Mouse (Mus musculus): ENCODE data around the gene Fcor. TPM values are rescaled to one million over a fixed set of nuclear protein-coding genes. Genes with fewer than 3 reads are reported as not detected.

The Fcor gene
- polyA plus RNA-seq (2012; fragmentation: generic; extraction: Trizol), result 0.95 TPM
- long read RNA-seq, experiment 1, partial matches to known transcripts, result 0 of 1 reads
- long read RNA-seq, experiment 1, other reads (novel, unspliced or antisense), result 0 of 1 reads
- long read RNA-seq, experiment 2, result 0 reads

- peak within 1 kb of the TSS; percentile 61 for H3ac ChIP-seq (ENCODE audit: control insufficient read depth, insufficient read length, low read depth)
- H3K4me3 ChIP-seq (ENCODE audit: insufficient read depth, poor library complexity, severe bottlenecking), result no peak within 1 kb of the TSS
- H3K79me3 ChIP-seq (ENCODE audit: low read depth), result peaks cover 6% of the 10 kb centered on the region
- peak; percentile 90 for TF ChIP-seq CTCF (IDR thresholded peaks at IDR 0.05; ENCODE audit: control insufficient read depth, insufficient read depth, insufficient read length)
- no peak for TF ChIP-seq FOSL1 (IDR thresholded peaks at IDR 0.05; ENCODE audit: insufficient read depth, low read length, poor library complexity, severe bottlenecking)
- peaks cover 11% of the 10 kb centered on the region for H3K27me3 ChIP-seq (ENCODE audit: control insufficient read depth, insufficient read depth, insufficient read length)
- H3K79me2 ChIP-seq (ENCODE audit: control insufficient read depth, insufficient read depth), result peaks cover 7% of the 10 kb centered on the region
- no peaks in the 10 kb centered on the region for H3K36me3 ChIP-seq (ENCODE audit: control insufficient read depth, insufficient read depth)
Measured at GRCm38 (mm10) chr8:3671980-3672491, at the start of gene Fcor. Fcor (minus strand) TSS chr8:3672362.

- H3K79me2 ChIP-seq (ENCODE audit: control insufficient read depth, insufficient read depth), result no peaks in the 10 kb centered on the region
- no peaks in the 10 kb centered on the region for H3K27me3 ChIP-seq (ENCODE audit: control insufficient read depth, insufficient read depth, insufficient read length)
- no peaks in the 10 kb centered on the region for H3K36me3 ChIP-seq (ENCODE audit: control insufficient read depth, insufficient read depth)
- no peak overlapping the region for H3ac ChIP-seq (ENCODE audit: control insufficient read depth, insufficient read length, low read depth)
- TF ChIP-seq CTCF (IDR thresholded peaks at IDR 0.05; ENCODE audit: control insufficient read depth, insufficient read depth, insufficient read length) (no peak), USF1 (IDR thresholded peaks at IDR 0.05; ENCODE audit: low read depth) (no peak)
- H3K79me3 ChIP-seq (ENCODE audit: low read depth), result no peaks in the 10 kb centered on the region
- H3K4me3 ChIP-seq (ENCODE audit: insufficient read depth, poor library complexity, severe bottlenecking), result no peak overlapping the region
Measured at GRCm38 (mm10) chr8:3721041-3721440, 48.9 kb upstream of the Fcor start.

- Histone ChIP-seq H3K79me3 (ENCODE audit: low read depth) (no peaks in the 10 kb centered on the region), H3ac (ENCODE audit: control insufficient read depth, insufficient read length, low read depth) (no peak within 1 kb of the TSS), H3K4me3 (ENCODE audit: insufficient read depth, poor library complexity, severe bottlenecking) (no peak within 1 kb of the TSS), H3K36me3 (ENCODE audit: control insufficient read depth, insufficient read depth) (no peaks in the 10 kb centered on the region), H3K79me2 (ENCODE audit: control insufficient read depth, insufficient read depth) (no peaks in the 10 kb centered on the region), H3K27me3 (ENCODE audit: control insufficient read depth, insufficient read depth, insufficient read length) (no peaks in the 10 kb centered on the region)
- no peak for TF ChIP-seq MYOD1 (IDR thresholded peaks at IDR 0.05; ENCODE audit: control insufficient read depth, insufficient read length, low read depth)
- no peak for TF ChIP-seq CEBPB (IDR thresholded peaks at IDR 0.05; ENCODE audit: low read depth)
Measured at GRCm38 (mm10) chr8:3720551-3720950, 48.4 kb upstream of the Fcor start, which contains the start of gene Clec4g. Clec4g (minus strand) TSS chr8:3720651.

- no peaks in the 10 kb centered on the region for H3K27me3 ChIP-seq (ENCODE audit: control insufficient read depth, insufficient read depth, insufficient read length)
- H3K79me2 ChIP-seq (ENCODE audit: control insufficient read depth, insufficient read depth), result no peaks in the 10 kb centered on the region
- H3K79me3 ChIP-seq (ENCODE audit: low read depth), result no peaks in the 10 kb centered on the region
- H3K4me3 ChIP-seq (ENCODE audit: insufficient read depth, poor library complexity, severe bottlenecking), result no peak overlapping the region
- H3K36me3 ChIP-seq (ENCODE audit: control insufficient read depth, insufficient read depth), result no peaks in the 10 kb centered on the region
- no peak overlapping the region for H3ac ChIP-seq (ENCODE audit: control insufficient read depth, insufficient read length, low read depth)
- TF ChIP-seq CEBPB (IDR thresholded peaks at IDR 0.05; ENCODE audit: low read depth) (no peak), CTCF (IDR thresholded peaks at IDR 0.05; ENCODE audit: control insufficient read depth, insufficient read depth, insufficient read length) (peak; percentile 76), USF1 (IDR thresholded peaks at IDR 0.05; ENCODE audit: low read depth) (no peak), FOSL1 (IDR thresholded peaks at IDR 0.05; ENCODE audit: insufficient read depth, low read length, poor library complexity, severe bottlenecking) (no peak)
Measured at GRCm38 (mm10) chr8:3718559-3718958, 46.4 kb upstream of the Fcor start.

- Histone ChIP-seq H3K36me3 (ENCODE audit: control insufficient read depth, insufficient read depth) (no peaks in the 10 kb centered on the region), H3K4me3 (ENCODE audit: insufficient read depth, poor library complexity, severe bottlenecking) (no peak overlapping the region), H3ac (ENCODE audit: control insufficient read depth, insufficient read length, low read depth) (no peak overlapping the region), H3K27me3 (ENCODE audit: control insufficient read depth, insufficient read depth, insufficient read length) (no peaks in the 10 kb centered on the region), H3K79me3 (ENCODE audit: low read depth) (no peaks in the 10 kb centered on the region), H3K79me2 (ENCODE audit: control insufficient read depth, insufficient read depth) (no peaks in the 10 kb centered on the region)
- no peak for TF ChIP-seq USF1 (IDR thresholded peaks at IDR 0.05; ENCODE audit: low read depth)
- no peak for TF ChIP-seq FOSL1 (IDR thresholded peaks at IDR 0.05; ENCODE audit: insufficient read depth, low read length, poor library complexity, severe bottlenecking)
- no peak for TF ChIP-seq CTCF (IDR thresholded peaks at IDR 0.05; ENCODE audit: control insufficient read depth, insufficient read depth, insufficient read length)
- TF ChIP-seq MAX (IDR thresholded peaks at IDR 0.05), result no peak
- TF ChIP-seq CEBPB (IDR thresholded peaks at IDR 0.05; ENCODE audit: low read depth), result no peak
- TF ChIP-seq MYOD1 (IDR thresholded peaks at IDR 0.05; ENCODE audit: control insufficient read depth, insufficient read length, low read depth), result no peak
- no peak for TF ChIP-seq MYOG (IDR thresholded peaks at IDR 0.05; ENCODE audit: control insufficient read depth, extremely low read depth, insufficient read length)
Measured at GRCm38 (mm10) chr8:3717321-3717954, 45.3 kb upstream of the Fcor start.

GRCm38 (mm10) chr8:3711646-3712045 is 39.5 kb upstream of the Fcor start:
- H3K27me3 ChIP-seq (ENCODE audit: control insufficient read depth, insufficient read depth, insufficient read length), result peaks cover 9% of the 10 kb centered on the region
- no peak overlapping the region for H3ac ChIP-seq (ENCODE audit: control insufficient read depth, insufficient read length, low read depth)
- H3K79me3 ChIP-seq (ENCODE audit: low read depth), result no peaks in the 10 kb centered on the region
- H3K36me3 ChIP-seq (ENCODE audit: control insufficient read depth, insufficient read depth), result no peaks in the 10 kb centered on the region
- TF ChIP-seq MYOD1 (IDR thresholded peaks at IDR 0.05; ENCODE audit: control insufficient read depth, insufficient read length, low read depth) (no peak), CEBPB (IDR thresholded peaks at IDR 0.05; ENCODE audit: low read depth) (no peak), MAX (IDR thresholded peaks at IDR 0.05) (no peak), FOSL1 (IDR thresholded peaks at IDR 0.05; ENCODE audit: insufficient read depth, low read length, poor library complexity, severe bottlenecking) (no peak), MYOG (IDR thresholded peaks at IDR 0.05; ENCODE audit: control insufficient read depth, extremely low read depth, insufficient read length) (no peak), USF1 (IDR thresholded peaks at IDR 0.05; ENCODE audit: low read depth) (no peak)
- no peak overlapping the region for H3K4me3 ChIP-seq (ENCODE audit: insufficient read depth, poor library complexity, severe bottlenecking)
- H3K79me2 ChIP-seq (ENCODE audit: control insufficient read depth, insufficient read depth), result no peaks in the 10 kb centered on the region
